Mouse (Mus musculus): ENCODE results near the gene Asic2. TPM values are rescaled to one million over a fixed set of nuclear protein-coding genes. Genes with fewer than 3 reads are reported as not detected.

Gene Asic2
- polyA plus RNA-seq, 1 experiment from 2014 or later = 0.65 TPM

GRCm38 (mm10) chr11:81671724-81672123 lies 296.5 kb downstream of the Asic2 start:
- no peak overlapping the region for H3K4me3 ChIP-seq
- H3K4me1 ChIP-seq = no peaks in the 10 kb centered on the region
- peaks cover 5% of the 10 kb centered on the region for H3K27me3 ChIP-seq
- H3K27ac ChIP-seq = no peak overlapping the region
- no peaks in the 10 kb centered on the region for H3K36me3 ChIP-seq
- ATAC-seq (ENCODE audit: low FRiP score, low read depth) = no peak
- no peak overlapping the region for H3K4me2 ChIP-seq (replicated peaks)
- no peak overlapping the region for H3K9ac ChIP-seq
- H3K9me3 ChIP-seq = no peaks in the 10 kb centered on the region

- Histone ChIP-seq H3K9me3 (no peaks in the 10 kb centered on the region), H3K27me3 (peaks cover 5% of the 10 kb centered on the region), H3K27ac (no peak overlapping the region), H3K36me3 (no peaks in the 10 kb centered on the region), H3K4me3 (no peak overlapping the region), H3K9ac (no peak overlapping the region), H3K4me1 (no peaks in the 10 kb centered on the region), H3K4me2 (replicated peaks) (no peak overlapping the region)
- WGBS = 50% methylated on average over 3 of the region's 3 CpGs
- no peak for ATAC-seq (ENCODE audit: low FRiP score, low read depth)
These were observed 297.8 kb downstream of the Asic2 start for GRCm38 (mm10) chr11:81670436-81670835.

GRCm38 (mm10) chr11:81658850-81659249 lies 309.4 kb downstream of the Asic2 start:
- no peaks in the 10 kb centered on the region for H3K9me3 ChIP-seq
- H3K4me1 ChIP-seq = no peaks in the 10 kb centered on the region
- H3K4me3 ChIP-seq = no peak overlapping the region
- no peaks in the 10 kb centered on the region for H3K27me3 ChIP-seq
- no peak overlapping the region for H3K4me2 ChIP-seq (replicated peaks)
- 80% methylated on average over 1 of the region's 1 CpGs for WGBS
- no peaks in the 10 kb centered on the region for H3K36me3 ChIP-seq
- no peak overlapping the region for H3K9ac ChIP-seq
- no peak overlapping the region for H3K27ac ChIP-seq
- no peak for ATAC-seq (ENCODE audit: low FRiP score, low read depth)

GRCm38 (mm10) chr11:81657121-81657520 lies 311.1 kb downstream of the Asic2 start:
- H3K4me1 ChIP-seq = no peaks in the 10 kb centered on the region
- no peak overlapping the region for H3K4me2 ChIP-seq (replicated peaks)
- H3K27ac ChIP-seq = no peak overlapping the region
- 43% methylated on average over 2 of the region's 2 CpGs for WGBS
- H3K9me3 ChIP-seq = no peaks in the 10 kb centered on the region
- no peak overlapping the region for H3K4me3 ChIP-seq
- H3K9ac ChIP-seq = no peak overlapping the region
- H3K36me3 ChIP-seq = no peaks in the 10 kb centered on the region
- H3K27me3 ChIP-seq = no peaks in the 10 kb centered on the region
- ATAC-seq (ENCODE audit: low FRiP score, low read depth) = no peak

- Histone ChIP-seq H3K36me3 (no peaks in the 10 kb centered on the region), H3K27me3 (0 out of 2 replicates have a peak, but pooled peaks cover 3% of the 10 kb centered on the region), H3K4me3 (no peak overlapping the region), H3K4me2 (replicated peaks) (no peak overlapping the region), H3K4me1 (0 out of 2 replicates have a peak, but pooled peaks cover 4% of the 10 kb centered on the region), H3K9ac (no peak overlapping the region), H3K27ac (no peak overlapping the region), H3K9me3 (no peaks in the 10 kb centered on the region)
- 39% methylated on average over 4 of the region's 4 CpGs for WGBS
- ATAC-seq (ENCODE audit: low FRiP score, low read depth) = no peak
These were observed 320.4 kb downstream of the Asic2 start for GRCm38 (mm10) chr11:81647828-81648227.

GRCm38 (mm10) chr11:81645549-81645948 lies 322.7 kb downstream of the Asic2 start:
- no peaks in the 10 kb centered on the region for H3K9me3 ChIP-seq
- no peak overlapping the region for H3K4me3 ChIP-seq
- 0 out of 2 replicates have a peak, but pooled peaks cover 3% of the 10 kb centered on the region for H3K27me3 ChIP-seq
- no peak for ATAC-seq (ENCODE audit: low FRiP score, low read depth)
- no peak overlapping the region for H3K27ac ChIP-seq
- no peak overlapping the region for H3K4me2 ChIP-seq (replicated peaks)
- H3K36me3 ChIP-seq = no peaks in the 10 kb centered on the region
- no peak overlapping the region for H3K9ac ChIP-seq
- 90% methylated on average over 3 of the region's 3 CpGs for WGBS
- H3K4me1 ChIP-seq = 0 out of 2 replicates have a peak, but pooled peaks cover 4% of the 10 kb centered on the region

- no peak overlapping the region for H3K27ac ChIP-seq
- H3K36me3 ChIP-seq = no peaks in the 10 kb centered on the region
- H3K9me3 ChIP-seq = 0 out of 2 replicates have a peak, but pooled peaks cover 5% of the 10 kb centered on the region
- WGBS = 92% methylated on average over 9 of the region's 9 CpGs
- H3K27me3 ChIP-seq = no peaks in the 10 kb centered on the region
- H3K4me2 ChIP-seq (replicated peaks) = no peak overlapping the region
- no peak overlapping the region for H3K4me3 ChIP-seq
- H3K9ac ChIP-seq = no peak overlapping the region
- 0 out of 2 replicates have a peak, but pooled peaks cover 2% of the 10 kb centered on the region for H3K4me1 ChIP-seq
- no peak for ATAC-seq (ENCODE audit: low FRiP score, low read depth)
These were observed 331.9 kb downstream of the Asic2 start for GRCm38 (mm10) chr11:81636356-81636755.

- Histone ChIP-seq H3K4me2 (replicated peaks) (no peak overlapping the region), H3K9me3 (0 out of 2 replicates have a peak, but pooled peaks cover 5% of the 10 kb centered on the region), H3K9ac (no peak overlapping the region), H3K4me3 (no peak overlapping the region), H3K4me1 (0 out of 2 replicates have a peak, but pooled peaks cover 2% of the 10 kb centered on the region), H3K27me3 (no peaks in the 10 kb centered on the region), H3K27ac (no peak overlapping the region), H3K36me3 (no peaks in the 10 kb centered on the region)
- ATAC-seq (ENCODE audit: low FRiP score, low read depth) = no peak
- WGBS = 62% methylated on average over 25 of the region's 25 CpGs
These were observed 333.6 kb downstream of the Asic2 start for GRCm38 (mm10) chr11:81634360-81635350.

GRCm38 (mm10) chr11:81625199-81625598 lies 343.1 kb downstream of the Asic2 start:
- no peaks in the 10 kb centered on the region for H3K4me1 ChIP-seq
- H3K9me3 ChIP-seq = no peaks in the 10 kb centered on the region
- no peaks in the 10 kb centered on the region for H3K36me3 ChIP-seq
- no peak for ATAC-seq (ENCODE audit: low FRiP score, low read depth)
- H3K27me3 ChIP-seq = no peaks in the 10 kb centered on the region; the same call in 1 of the 2 replicates
- WGBS = 53% methylated on average over 4 of the region's 4 CpGs
- no peak overlapping the region for H3K9ac ChIP-seq
- no peak overlapping the region for H3K4me2 ChIP-seq (replicated peaks)
- no peak overlapping the region for H3K4me3 ChIP-seq
- no peak overlapping the region for H3K27ac ChIP-seq

GRCm38 (mm10) chr11:81620516-81620915 lies 347.7 kb downstream of the Asic2 start:
- ATAC-seq (ENCODE audit: low FRiP score, low read depth) = no peak
- WGBS = 68% methylated on average over 6 of the region's 6 CpGs
- H3K4me1 ChIP-seq = no peaks in the 10 kb centered on the region
- peaks cover under 1% of the 10 kb centered on the region for H3K27me3 ChIP-seq
- H3K27ac ChIP-seq = no peak overlapping the region
- H3K9ac ChIP-seq = no peak overlapping the region
- no peaks in the 10 kb centered on the region for H3K36me3 ChIP-seq
- H3K4me3 ChIP-seq = no peak overlapping the region
- H3K4me2 ChIP-seq (replicated peaks) = no peak overlapping the region
- H3K9me3 ChIP-seq = no peaks in the 10 kb centered on the region

- H3K36me3 ChIP-seq = no peaks in the 10 kb centered on the region
- no peak for ATAC-seq (ENCODE audit: low FRiP score, low read depth)
- H3K9ac ChIP-seq = no peak overlapping the region
- no peak overlapping the region for H3K4me2 ChIP-seq (replicated peaks)
- no peak overlapping the region for H3K4me3 ChIP-seq
- H3K4me1 ChIP-seq = peaks cover 12% of the 10 kb centered on the region
- H3K27me3 ChIP-seq = peaks cover 31% of the 10 kb centered on the region
- no peaks in the 10 kb centered on the region for H3K9me3 ChIP-seq
- H3K27ac ChIP-seq = no peak overlapping the region
- 79% methylated on average over 8 of the region's 8 CpGs for WGBS
These were observed 351.8 kb downstream of the Asic2 start for GRCm38 (mm10) chr11:81616437-81616836.

GRCm38 (mm10) chr11:81613869-81614620 lies 354.2 kb downstream of the Asic2 start:
- Histone ChIP-seq H3K9ac (peak overlapping the region; percentile 21; the same call in 1 of the 2 replicates), H3K4me2 (replicated peaks) (peak overlapping the region; percentile 60)

More at GRCm38 (mm10) chr11:81613869-81614620, 354.2 kb downstream of the Asic2 start:
- Histone ChIP-seq H3K36me3 (no peaks in the 10 kb centered on the region), H3K4me1 (peaks cover 12% of the 10 kb centered on the region), H3K27ac (no peak overlapping the region), H3K4me3 (peak overlapping the region; percentile 29; the same call in 1 of the 2 replicates), H3K27me3 (peaks cover 43% of the 10 kb centered on the region), H3K9me3 (no peaks in the 10 kb centered on the region)
- no peak for ATAC-seq (ENCODE audit: low FRiP score, low read depth)
- WGBS = 27% methylated on average over 10 of the region's 10 CpGs
